Mouse (Mus musculus): ENCODE data around the gene Efr3b.
A peak's percentile ranks its signal among the peaks of the same experiment; 100 is the strongest.
"Not testable (repeated sequence)": the region's sequence is repeated elsewhere in the genome, so short reads cannot be mapped to it uniquely, and the experiment has no call there.

Gene Efr3b

GRCm38 (mm10) chr12:3981350-3982131 lies 57.2 kb downstream of the Efr3b start:
- peak; percentile 69 for DNase-seq (ENCODE audit: low spot score)

- no peak for DNase-seq (ENCODE audit: low spot score)
These were observed 57.7 kb downstream of the Efr3b start for GRCm38 (mm10) chr12:3980991-3981349.

GRCm38 (mm10) chr12:3973169-3973568 lies 65.5 kb downstream of the Efr3b start:
- not testable (repeated sequence) for DNase-seq (ENCODE audit: low spot score)

- DNase-seq (ENCODE audit: low spot score), result no peak
These were observed 70.3 kb downstream of the Efr3b start for GRCm38 (mm10) chr12:3968380-3968779.

- no peak for DNase-seq (ENCODE audit: low spot score)
These were observed 71.5 kb downstream of the Efr3b start for GRCm38 (mm10) chr12:3967196-3967595.

GRCm38 (mm10) chr12:3960553-3960952 lies 78.2 kb downstream of the Efr3b start:
- DNase-seq (ENCODE audit: low spot score), result no peak

GRCm38 (mm10) chr12:3959791-3960543 lies 78.7 kb downstream of the Efr3b start:
- DNase-seq (ENCODE audit: low spot score), result peak; percentile 82

GRCm38 (mm10) chr12:3956351-3956750 lies 82.4 kb downstream of the Efr3b start:
- DNase-seq (ENCODE audit: low spot score), result no peak

- DNase-seq (ENCODE audit: low spot score), result no peak
These were observed 83.3 kb downstream of the Efr3b start for GRCm38 (mm10) chr12:3955371-3955770.

GRCm38 (mm10) chr12:3954651-3955050 lies 84.1 kb downstream of the Efr3b start, which contains the start of gene Pomc:
Gene Pomc (plus strand): TSS chr12:3954951.
- no peak for DNase-seq (ENCODE audit: low spot score)

GRCm38 (mm10) chr12:3947503-3947902 lies 91.2 kb downstream of the Efr3b start:
- DNase-seq (ENCODE audit: low spot score), result no peak

- no peak for DNase-seq (ENCODE audit: low spot score)
These were observed 94.2 kb downstream of the Efr3b start for GRCm38 (mm10) chr12:3944454-3945073.

- DNase-seq (ENCODE audit: low spot score), result no peak
These were observed 96.7 kb downstream of the Efr3b start for GRCm38 (mm10) chr12:3942026-3942425.

GRCm38 (mm10) chr12:3930090-3930865 lies 108.4 kb downstream of the Efr3b start:
- not testable (repeated sequence) for DNase-seq (ENCODE audit: low spot score)

- no peak for DNase-seq (ENCODE audit: low spot score)
These were observed 109.9 kb downstream of the Efr3b start for GRCm38 (mm10) chr12:3928841-3929240.

GRCm38 (mm10) chr12:3926127-3926526 lies 112.6 kb downstream of the Efr3b start:
- peak; percentile 39 for DNase-seq (ENCODE audit: low spot score)

- no peak for DNase-seq (ENCODE audit: low spot score)
These were observed 119.3 kb downstream of the Efr3b start for GRCm38 (mm10) chr12:3919423-3919822.

- DNase-seq (ENCODE audit: low spot score), result no peak
These were observed 120.1 kb downstream of the Efr3b start for GRCm38 (mm10) chr12:3918577-3918976.

- DNase-seq (ENCODE audit: low spot score), result no peak
These were observed 120.9 kb downstream of the Efr3b start for GRCm38 (mm10) chr12:3917668-3918341.

- no peak for DNase-seq (ENCODE audit: low spot score)
These were observed 122.9 kb downstream of the Efr3b start for GRCm38 (mm10) chr12:3915852-3916251.

All from T-cell, adult 2 months (primary cell).